Mouse (Mus musculus): ENCODE measurements around the gene Tmem269. TPM values are rescaled to one million over a fixed set of nuclear protein-coding genes. Genes with fewer than 3 reads are reported as not detected.

Gene Tmem269
- polyA plus RNA-seq (2015; fragmentation: Nextera tagmentation; extraction: Ambion mirVana) = not detected in 2 replicates

DNA sequence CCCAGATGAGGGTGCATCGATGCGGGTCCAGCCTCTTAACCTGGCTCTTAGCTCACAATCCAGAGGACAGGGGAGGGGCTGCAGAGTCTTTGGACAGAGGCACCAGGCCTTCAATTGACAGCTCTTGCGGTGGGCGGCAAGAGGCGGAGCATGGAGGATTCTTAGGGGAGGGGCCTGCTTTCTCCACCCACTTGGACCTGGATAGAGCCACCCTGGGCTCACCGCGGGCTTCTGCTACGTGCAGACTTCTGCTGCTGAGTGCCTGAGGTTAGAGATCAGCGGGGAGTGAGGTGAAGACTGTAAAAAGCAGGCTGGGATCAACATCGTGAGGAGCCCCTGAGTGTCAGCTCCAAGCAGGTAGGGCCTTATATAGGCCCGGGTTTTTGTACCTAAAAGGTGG is at the start of gene Tmem269:
Tmem269 (minus strand) TSS at position 49 of the 400 bp plus-strand sequence.
- H3K36me3 ChIP-seq = peaks cover 6% of the 10 kb centered on the region; the same call in 1 of the 2 replicates
- 0 out of 2 replicates have a peak, but pooled peaks cover 3% of the 10 kb centered on the region for H3K4me1 ChIP-seq
- H3K4me2 ChIP-seq = no peak within 1 kb of the TSS
- no peak within 1 kb of the TSS for H3K9ac ChIP-seq
- no peaks in the 10 kb centered on the region for H3K27me3 ChIP-seq
- 16% methylated on average over 11 of the region's 11 CpGs for WGBS
- H3K9me3 ChIP-seq = no peaks in the 10 kb centered on the region
- no peak within 1 kb of the TSS for H3K27ac ChIP-seq
- no peak within 1 kb of the TSS for H3K4me3 ChIP-seq
- no peak for ATAC-seq (ENCODE audit: insufficient number of reproducible peaks, low FRiP score, low TSS enrichment, low read depth)

DNA sequence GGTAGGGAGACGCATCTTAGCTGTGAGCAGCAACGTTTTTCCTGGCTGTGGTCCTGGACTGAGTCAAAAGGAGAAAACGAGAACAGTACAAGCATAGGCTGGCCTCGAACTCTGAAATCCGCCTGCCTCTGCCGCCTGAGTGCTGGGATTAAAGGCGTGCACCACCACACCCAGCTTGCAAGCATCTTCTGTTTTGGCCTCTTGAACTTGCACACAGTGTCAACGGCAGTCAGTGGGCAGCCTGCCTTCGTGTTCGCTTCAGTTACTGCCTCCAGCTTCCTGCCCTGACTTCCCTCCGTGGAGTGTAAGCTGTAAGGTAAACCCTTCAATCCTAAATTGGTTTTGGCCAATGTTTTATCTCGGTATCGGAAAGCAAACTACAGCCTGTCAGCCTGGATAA is 48.6 kb upstream of the Tmem269 start:
- Histone ChIP-seq H3K27ac (no peak overlapping the region), H3K9ac (no peak overlapping the region), H3K4me2 (no peak overlapping the region), H3K36me3 (peaks cover 27% of the 10 kb centered on the region), H3K9me3 (no peaks in the 10 kb centered on the region), H3K4me1 (no peaks in the 10 kb centered on the region), H3K27me3 (no peaks in the 10 kb centered on the region), H3K4me3 (no peak overlapping the region)
- ATAC-seq (ENCODE audit: insufficient number of reproducible peaks, low FRiP score, low TSS enrichment, low read depth) = no peak
- WGBS = 73% methylated on average over 13 of the region's 13 CpGs

DNA sequence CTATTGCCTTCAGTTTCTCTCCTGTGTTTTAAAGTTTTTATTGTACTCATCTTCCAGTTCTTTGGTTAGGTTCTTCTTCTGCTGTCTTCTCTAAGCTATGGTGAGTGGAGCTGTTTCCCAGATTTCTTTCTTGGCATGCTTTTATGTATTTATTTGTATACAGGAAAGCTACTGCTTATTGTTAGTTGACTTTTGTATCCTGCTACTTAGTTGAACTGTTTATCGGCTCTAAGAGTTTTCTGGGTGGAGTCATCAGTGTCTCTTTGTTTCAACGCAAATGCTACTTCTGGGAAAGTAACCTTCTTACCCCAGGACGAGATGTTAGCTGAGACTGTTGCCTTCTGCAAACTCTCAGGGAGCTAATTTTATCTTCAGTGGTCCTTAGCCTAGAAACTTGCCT is 45.4 kb upstream of the Tmem269 start:
- WGBS = 77% methylated on average over 3 of the region's 3 CpGs
- no peaks in the 10 kb centered on the region for H3K36me3 ChIP-seq
- H3K4me2 ChIP-seq = no peak overlapping the region
- no peak overlapping the region for H3K27ac ChIP-seq
- no peaks in the 10 kb centered on the region for H3K27me3 ChIP-seq
- ATAC-seq (ENCODE audit: insufficient number of reproducible peaks, low FRiP score, low TSS enrichment, low read depth) = no peak
- H3K9ac ChIP-seq = no peak overlapping the region
- H3K9me3 ChIP-seq = no peaks in the 10 kb centered on the region
- no peak overlapping the region for H3K4me3 ChIP-seq
- H3K4me1 ChIP-seq = no peaks in the 10 kb centered on the region

DNA sequence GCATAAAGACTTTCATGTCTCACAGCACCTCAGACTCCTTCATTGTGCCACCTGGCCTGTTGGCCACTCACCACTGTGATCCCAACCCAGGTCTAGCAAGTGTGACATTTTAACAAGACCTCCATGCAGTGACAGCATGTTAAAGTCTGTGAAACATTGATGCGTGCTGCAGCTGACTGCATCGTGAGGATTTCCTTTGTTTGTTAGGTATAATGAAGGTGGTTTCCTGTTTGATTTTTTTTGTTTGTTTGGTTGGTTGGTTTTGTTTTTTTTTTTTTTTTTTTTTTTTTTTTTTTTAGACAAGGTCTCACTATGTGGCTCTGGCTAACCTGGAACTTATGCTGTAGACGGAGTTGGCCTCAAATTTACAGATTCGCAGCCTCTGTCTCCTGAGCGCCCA is 44.5 kb upstream of the Tmem269 start:
- H3K9me3 ChIP-seq = no peaks in the 10 kb centered on the region
- H3K36me3 ChIP-seq = no peaks in the 10 kb centered on the region
- no peak for ATAC-seq (ENCODE audit: insufficient number of reproducible peaks, low FRiP score, low TSS enrichment, low read depth)
- 85% methylated on average over 5 of the region's 5 CpGs for WGBS
- no peaks in the 10 kb centered on the region for H3K27me3 ChIP-seq
- H3K4me3 ChIP-seq = no peak overlapping the region
- no peak overlapping the region for H3K9ac ChIP-seq
- H3K4me1 ChIP-seq = no peaks in the 10 kb centered on the region
- H3K27ac ChIP-seq = no peak overlapping the region
- H3K4me2 ChIP-seq = no peak overlapping the region

DNA sequence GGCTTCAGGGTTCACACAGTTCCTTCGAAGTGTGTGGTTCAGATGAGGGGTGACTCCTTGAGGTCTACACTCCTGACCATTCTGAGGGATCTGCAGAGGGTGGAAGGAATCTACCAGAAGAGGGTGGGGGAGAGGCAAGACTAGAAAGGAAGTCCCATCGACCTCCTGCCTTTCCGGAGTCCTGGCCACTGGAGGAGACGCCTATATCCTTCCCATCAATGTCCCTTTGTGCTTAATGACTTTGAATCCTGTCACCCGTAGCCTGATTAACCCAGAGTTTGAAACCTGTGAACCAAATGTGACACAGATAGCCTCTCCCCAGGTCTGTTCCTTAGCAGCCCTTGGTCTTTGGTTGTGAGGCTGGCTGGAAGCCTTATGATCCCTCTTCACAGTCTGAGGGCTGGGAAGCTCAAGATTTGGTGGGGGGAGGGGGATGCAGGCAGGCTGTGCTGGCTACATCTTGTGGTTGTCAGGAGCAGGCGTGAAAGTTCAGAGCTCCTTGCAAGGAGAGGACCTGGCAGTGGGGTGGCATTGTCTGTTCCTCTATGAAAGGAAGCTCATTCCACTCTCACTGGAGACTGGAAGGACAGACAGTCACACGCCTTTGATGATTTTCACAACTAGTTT is 43.2 kb upstream of the Tmem269 start:
- H3K4me3 ChIP-seq = no peak overlapping the region
- H3K36me3 ChIP-seq = no peaks in the 10 kb centered on the region
- WGBS = 48% methylated on average over 7 of the region's 7 CpGs
- no peak overlapping the region for H3K4me2 ChIP-seq
- no peak overlapping the region for H3K27ac ChIP-seq
- H3K9ac ChIP-seq = no peak overlapping the region
- ATAC-seq (ENCODE audit: insufficient number of reproducible peaks, low FRiP score, low TSS enrichment, low read depth) = no peak
- H3K9me3 ChIP-seq = no peaks in the 10 kb centered on the region
- H3K27me3 ChIP-seq = no peaks in the 10 kb centered on the region
- no peaks in the 10 kb centered on the region for H3K4me1 ChIP-seq

DNA sequence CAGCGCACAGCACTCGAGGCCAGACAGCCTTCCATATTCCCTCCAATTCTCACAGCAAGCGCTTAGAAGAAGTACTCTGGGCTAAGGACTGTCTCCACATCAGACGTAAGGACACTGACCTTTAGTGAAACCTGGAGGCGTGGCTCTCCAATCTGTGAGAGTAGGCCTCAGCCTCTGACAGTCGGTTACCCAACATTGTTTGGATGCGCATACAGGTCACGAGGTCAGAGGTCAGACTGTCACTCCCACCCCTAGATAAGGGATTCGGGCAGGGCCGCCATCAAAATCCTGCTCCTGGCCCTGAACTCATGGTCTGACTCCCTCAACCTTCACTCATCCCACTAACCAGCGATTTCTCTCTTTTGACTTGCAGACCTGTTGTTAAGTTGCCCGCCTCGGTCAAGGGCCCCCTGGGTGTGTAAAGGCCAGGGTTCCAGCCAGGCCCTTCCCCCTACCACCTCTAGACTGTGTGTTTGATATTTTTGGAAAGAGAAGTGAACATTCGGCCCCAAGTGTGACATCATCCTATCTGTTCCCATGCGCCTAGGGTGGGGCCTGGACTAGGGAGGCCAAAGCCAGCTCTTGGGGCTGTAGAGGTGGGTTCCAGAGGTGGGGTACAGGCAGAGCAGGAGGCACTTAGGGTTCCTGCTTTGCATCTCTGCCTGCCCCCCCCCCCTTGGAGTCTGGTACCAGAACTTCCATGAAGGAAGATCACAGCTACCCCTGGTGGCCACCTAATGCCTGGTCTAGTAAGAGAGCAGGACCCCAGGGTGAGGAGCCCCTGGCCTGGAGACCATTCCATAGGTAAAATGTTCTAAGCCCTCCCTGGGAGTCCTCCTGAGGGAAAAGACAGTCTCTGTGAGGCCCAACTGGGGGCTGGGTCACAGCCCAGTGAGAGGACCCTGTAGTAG is 41.6 kb upstream of the Tmem269 start:
- H3K4me1 ChIP-seq = peaks cover 10% of the 10 kb centered on the region
- no peak overlapping the region for H3K27ac ChIP-seq
- H3K4me2 ChIP-seq = no peak overlapping the region
- H3K27me3 ChIP-seq = no peaks in the 10 kb centered on the region
- no peak overlapping the region for H3K4me3 ChIP-seq
- 85% methylated on average over 15 of the region's 15 CpGs for WGBS
- H3K9ac ChIP-seq = no peak overlapping the region
- H3K9me3 ChIP-seq = no peaks in the 10 kb centered on the region
- H3K36me3 ChIP-seq = no peaks in the 10 kb centered on the region
- ATAC-seq (ENCODE audit: insufficient number of reproducible peaks, low FRiP score, low TSS enrichment, low read depth) = no peak

DNA sequence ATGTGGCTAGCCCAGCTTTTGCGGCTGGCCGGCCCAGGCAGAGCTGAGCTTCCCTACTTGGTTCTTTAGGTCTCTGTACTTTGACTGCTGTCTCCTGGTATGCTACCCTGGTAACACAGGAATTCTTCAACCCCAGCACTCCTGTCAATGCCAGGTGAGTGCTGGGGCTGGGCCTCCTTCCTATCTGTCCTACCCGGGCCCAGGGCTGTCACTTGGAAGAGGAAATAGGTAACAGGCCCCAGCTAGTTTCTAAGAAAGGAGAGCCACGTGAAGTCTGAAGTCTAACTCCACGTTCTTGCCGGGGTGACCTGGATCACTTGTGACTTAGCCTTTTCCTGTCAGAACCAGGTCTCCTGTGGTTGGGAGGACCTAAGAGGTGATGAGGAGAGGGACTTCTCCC is 39.1 kb upstream of the Tmem269 start:
- H3K4me1 ChIP-seq = peaks cover 23% of the 10 kb centered on the region
- no peak overlapping the region for H3K27ac ChIP-seq
- H3K36me3 ChIP-seq = no peaks in the 10 kb centered on the region
- H3K27me3 ChIP-seq = no peaks in the 10 kb centered on the region
- no peak overlapping the region for H3K4me2 ChIP-seq
- WGBS = 66% methylated on average over 6 of the region's 6 CpGs
- H3K4me3 ChIP-seq = no peak overlapping the region
- no peak for ATAC-seq (ENCODE audit: insufficient number of reproducible peaks, low FRiP score, low TSS enrichment, low read depth)
- no peak overlapping the region for H3K9ac ChIP-seq
- H3K9me3 ChIP-seq = no peaks in the 10 kb centered on the region

DNA sequence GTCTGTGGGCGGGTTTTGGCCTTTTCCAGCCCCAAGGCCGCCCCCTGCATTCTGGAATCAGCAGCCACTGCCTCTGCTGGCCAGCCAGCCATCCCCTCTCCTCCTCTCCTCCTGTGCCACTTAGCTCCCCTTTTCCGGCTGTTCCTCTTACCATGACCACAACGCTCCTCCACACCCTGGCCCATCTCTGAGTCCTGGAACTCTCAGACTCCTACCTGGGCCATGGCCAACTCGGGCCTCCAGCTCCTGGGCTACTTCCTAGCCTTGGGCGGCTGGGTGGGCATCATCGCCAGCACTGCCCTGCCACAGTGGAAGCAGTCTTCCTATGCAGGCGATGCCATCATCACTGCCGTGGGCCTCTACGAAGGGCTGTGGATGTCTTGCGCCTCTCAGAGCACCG is 37.3 kb upstream of the Tmem269 start, which contains the start of gene Cldn19:
Cldn19 (plus strand) TSS at position 64 of the 400 bp plus-strand sequence.
- Histone ChIP-seq H3K27ac (peak within 1 kb of the TSS; percentile 81), H3K9ac (no peak within 1 kb of the TSS), H3K4me1 (peaks cover 23% of the 10 kb centered on the region), H3K36me3 (no peaks in the 10 kb centered on the region), H3K4me3 (no peak within 1 kb of the TSS), H3K27me3 (no peaks in the 10 kb centered on the region), H3K4me2 (no peak within 1 kb of the TSS), H3K9me3 (no peaks in the 10 kb centered on the region)
- 71% methylated on average over 12 of the region's 12 CpGs for WGBS
- ATAC-seq (ENCODE audit: insufficient number of reproducible peaks, low FRiP score, low TSS enrichment, low read depth) = no peak

DNA sequence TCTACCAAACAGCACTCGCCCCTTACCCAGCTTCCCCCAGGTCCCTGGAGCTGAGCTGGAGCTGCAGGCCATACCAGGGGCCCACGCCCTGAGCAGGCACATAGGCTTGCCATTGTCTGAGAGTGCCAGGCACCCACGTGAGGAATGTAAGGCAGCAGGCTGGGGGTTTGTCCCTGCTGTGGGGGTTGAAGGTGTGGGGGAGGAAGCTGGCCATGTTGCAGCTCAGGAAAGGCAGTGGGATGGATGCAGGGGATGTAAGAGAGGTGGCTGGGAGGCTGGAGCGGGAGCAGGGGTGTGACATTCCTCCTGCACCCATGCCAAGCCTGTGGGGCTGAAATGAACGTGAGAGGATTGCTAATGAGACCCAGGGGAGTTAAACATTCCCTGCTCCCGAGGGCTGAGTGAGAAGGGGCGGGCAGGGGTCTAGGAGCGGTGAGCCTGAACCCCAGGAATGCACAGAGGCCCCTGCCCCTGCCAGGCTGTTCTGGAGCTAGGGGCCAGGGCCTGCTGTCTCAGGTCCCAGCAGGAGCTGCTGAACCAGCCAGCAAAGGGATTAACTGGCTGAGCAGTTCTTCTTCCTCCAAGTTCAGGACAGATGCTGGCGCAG is 36.1 kb upstream of the Tmem269 start:
- H3K4me1 ChIP-seq = peaks cover 23% of the 10 kb centered on the region
- H3K27ac ChIP-seq = peak overlapping the region; percentile 81
- no peaks in the 10 kb centered on the region for H3K36me3 ChIP-seq
- H3K4me3 ChIP-seq = no peak overlapping the region
- 29% methylated on average over 9 of the region's 9 CpGs for WGBS
- H3K27me3 ChIP-seq = no peaks in the 10 kb centered on the region
- no peaks in the 10 kb centered on the region for H3K9me3 ChIP-seq
- H3K9ac ChIP-seq = no peak overlapping the region
- H3K4me2 ChIP-seq = no peak overlapping the region
- peak; percentile 60 for ATAC-seq (ENCODE audit: insufficient number of reproducible peaks, low FRiP score, low TSS enrichment, low read depth)

DNA sequence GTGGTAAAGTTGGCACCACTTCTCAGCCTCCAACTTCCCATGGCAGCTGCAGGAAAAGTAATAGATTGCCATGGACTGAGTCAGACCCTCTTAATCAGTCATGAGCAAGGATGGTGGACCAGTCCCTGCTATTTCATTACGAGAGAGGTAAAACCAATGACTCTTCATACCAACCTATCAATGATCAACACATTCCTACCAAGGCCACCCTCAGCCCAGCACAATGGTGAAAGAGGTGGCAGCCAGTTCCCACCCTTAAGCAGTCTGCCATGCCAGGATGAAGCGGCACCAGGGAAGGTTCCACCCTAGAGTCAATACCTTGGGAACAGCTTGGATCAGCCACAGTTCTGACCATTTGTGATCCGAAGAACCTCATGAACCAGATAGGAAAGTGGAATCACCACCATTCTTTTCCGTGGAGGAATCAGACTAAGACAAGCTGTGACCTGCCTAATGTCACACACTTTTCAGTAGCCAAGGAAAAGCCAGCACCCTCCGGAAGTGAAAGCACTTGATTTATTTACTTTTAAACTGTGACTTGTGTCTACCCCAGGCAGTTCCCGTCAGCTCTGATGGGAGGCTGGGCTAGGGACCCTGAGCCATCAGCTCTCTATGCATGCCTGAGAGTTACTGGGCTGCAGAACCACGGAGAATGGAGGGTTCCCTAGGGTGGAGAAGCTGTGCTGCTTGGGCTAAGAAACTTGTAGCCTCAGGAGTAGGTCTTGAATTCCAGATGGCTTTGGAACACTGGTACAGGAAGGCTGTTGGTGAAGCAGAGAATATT is 34.2 kb upstream of the Tmem269 start:
- WGBS = 58% methylated on average over 7 of the region's 7 CpGs
- ATAC-seq (ENCODE audit: insufficient number of reproducible peaks, low FRiP score, low TSS enrichment, low read depth) = no peak

DNA sequence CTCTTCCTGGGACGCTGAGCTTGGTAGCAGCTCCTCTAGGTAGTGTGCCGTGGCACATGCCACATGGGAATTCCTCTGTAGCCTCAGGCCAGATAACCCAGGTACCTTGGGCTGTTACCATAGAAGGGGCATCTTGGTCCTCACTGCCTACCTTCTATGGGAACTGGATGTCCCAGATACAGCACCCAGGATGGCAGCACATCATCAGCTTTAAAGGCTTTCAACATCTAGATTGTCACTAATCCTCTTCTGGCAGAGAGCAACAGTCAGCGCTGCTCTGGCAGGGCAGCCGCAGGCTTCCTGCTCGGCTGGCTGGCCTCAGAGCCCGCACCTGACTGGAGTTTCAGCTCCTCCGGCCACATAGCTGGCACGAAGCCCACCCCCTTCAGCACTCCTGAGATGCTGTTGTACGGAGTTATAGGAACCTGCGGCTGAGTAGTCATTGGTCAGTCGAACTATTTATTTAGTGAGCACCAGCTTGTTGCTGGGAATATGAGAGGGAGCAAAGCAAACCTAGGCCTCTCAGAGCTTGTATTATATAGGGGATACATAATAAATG is 30.5 kb upstream of the Tmem269 start:
- no peak for ATAC-seq (ENCODE audit: insufficient number of reproducible peaks, low FRiP score, low TSS enrichment, low read depth)
- no peaks in the 10 kb centered on the region for H3K9me3 ChIP-seq
- peaks cover 23% of the 10 kb centered on the region for H3K4me1 ChIP-seq
- H3K9ac ChIP-seq = no peak overlapping the region
- peaks cover 49% of the 10 kb centered on the region for H3K36me3 ChIP-seq
- H3K27me3 ChIP-seq = no peaks in the 10 kb centered on the region
- no peak overlapping the region for H3K4me2 ChIP-seq
- WGBS = 69% methylated on average over 11 of the region's 11 CpGs
- H3K27ac ChIP-seq = no peak overlapping the region
- no peak overlapping the region for H3K4me3 ChIP-seq

More for the DNA sequence above, 34.2 kb upstream of the Tmem269 start:
- no peaks in the 10 kb centered on the region for H3K9me3 ChIP-seq
- no peak overlapping the region for H3K9ac ChIP-seq
- peaks cover 32% of the 10 kb centered on the region for H3K4me1 ChIP-seq
- H3K36me3 ChIP-seq = peaks cover 15% of the 10 kb centered on the region
- no peak overlapping the region for H3K27ac ChIP-seq
- H3K4me3 ChIP-seq = no peak overlapping the region
- H3K4me2 ChIP-seq = no peak overlapping the region
- H3K27me3 ChIP-seq = no peaks in the 10 kb centered on the region

All from limb, embryonic 15.5 days (tissue).